Mouse (Mus musculus) ES-Bruce4 (cell line): ENCODE measurements around the gene Nol4l. TPM values are rescaled to one million over a fixed set of nuclear protein-coding genes. Genes with fewer than 3 reads are reported as not detected.

Experiments
- H3K27ac ChIP-seq: 2 replicates; pipeline ENCODE4 v1.5.1; 2012; ENCODE audit warnings: low read length, inconsistent platforms; ENCODE audit not compliant: insufficient read depth
- H3K27me3 ChIP-seq: 2 replicates; pipeline ENCODE4 v1.6.1; 2012; ENCODE audit warnings: mild to moderate bottlenecking, low read length, inconsistent platforms; ENCODE audit not compliant: control insufficient read depth, poor library complexity, insufficient read depth, severe bottlenecking
- H3K36me3 ChIP-seq: 2 replicates; pipeline ENCODE4 v1.6.1; 2012; ENCODE audit warnings: inconsistent platforms, mild to moderate bottlenecking, low read length, moderate library complexity; ENCODE audit not compliant: control insufficient read depth, poor library complexity, insufficient read depth, severe bottlenecking
- H3K4me1 ChIP-seq: one replicate; pipeline ENCODE4 v1.8.1; 2011; ENCODE audit warnings: low read length; ENCODE audit not compliant: control insufficient read depth, insufficient read depth
- H3K4me3 ChIP-seq: 2 replicates; pipeline ENCODE4 v1.5.1; 2011; ENCODE audit warnings: low read depth, mild to moderate bottlenecking, low read length
- H3K9ac ChIP-seq: 2 replicates; pipeline ENCODE4 v1.6.1; 2012; ENCODE audit warnings: low read depth, mild to moderate bottlenecking, inconsistent platforms; ENCODE audit not compliant: poor library complexity, severe bottlenecking
- H3K9me3 ChIP-seq: replicated peaks from 2 replicates; pipeline ENCODE4 v1.6.1; 2012; ENCODE audit warnings: mild to moderate bottlenecking, low read length, inconsistent platforms; ENCODE audit not compliant: control insufficient read depth, poor library complexity, insufficient read depth, severe bottlenecking
- CTCF ChIP-seq: IDR thresholded peaks from one replicate; pipeline ENCODE4 v1.8.1; 2011; ENCODE audit warnings: low read depth, low read length
- EP300 ChIP-seq: IDR thresholded peaks from 2 replicates; pipeline ENCODE4 v1.6.1; 2011; ENCODE audit warnings: low read depth, low read length; ENCODE audit not compliant: insufficient read depth
- POLR2A ChIP-seq: IDR thresholded peaks from one replicate; pipeline ENCODE4 v1.8.1; 2011; ENCODE audit warnings: low read length; ENCODE audit not compliant: insufficient read depth
- polyA plus RNA-seq: library from polyadenylated mRNA; stranded (reverse); fragments of >200 nt; gene quantifications from 2 replicates; pipeline ENCODE4 v1.2.4, GENCODE M21; 2011; ENCODE audit warnings: low read depth; ENCODE audit not compliant: missing spikeins, insufficient read depth, insufficient read length

Gene Nol4l
- polyA plus RNA-seq, 1 experiment: 11.5 TPM

DNA sequence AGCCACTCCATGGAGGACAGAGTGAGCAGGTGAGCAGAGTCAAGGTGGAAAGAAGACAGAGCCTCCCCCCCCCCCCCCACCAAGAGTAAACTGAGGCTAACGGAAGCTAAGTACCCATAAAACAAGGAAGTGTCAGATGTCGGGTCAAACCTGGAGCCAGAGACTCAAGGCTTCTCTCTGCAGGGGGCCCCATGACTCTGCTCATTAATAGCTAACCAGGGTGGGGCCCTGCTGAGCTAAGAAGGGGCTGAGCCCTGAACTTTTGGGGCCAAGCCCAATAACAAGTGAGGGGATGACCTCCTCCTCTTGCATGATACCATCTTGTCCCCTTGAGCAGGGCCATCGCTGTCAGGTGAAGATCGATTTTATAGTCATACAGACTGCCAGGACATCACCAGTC, 17.2 kb upstream of the Nol4l start:
- H3K27ac ChIP-seq: no peak overlapping the region
- H3K36me3 ChIP-seq: no peaks in the 10 kb centered on the region
- H3K9ac ChIP-seq: no peak overlapping the region
- TF ChIP-seq POLR2A: no peak
- TF ChIP-seq EP300: no peak
- TF ChIP-seq CTCF: no peak
- no peaks in the 10 kb centered on the region for H3K27me3 ChIP-seq
- no peaks in the 10 kb centered on the region for H3K9me3 ChIP-seq
- peaks cover 23% of the 10 kb centered on the region for H3K4me1 ChIP-seq
- H3K4me3 ChIP-seq: no peak overlapping the region

DNA sequence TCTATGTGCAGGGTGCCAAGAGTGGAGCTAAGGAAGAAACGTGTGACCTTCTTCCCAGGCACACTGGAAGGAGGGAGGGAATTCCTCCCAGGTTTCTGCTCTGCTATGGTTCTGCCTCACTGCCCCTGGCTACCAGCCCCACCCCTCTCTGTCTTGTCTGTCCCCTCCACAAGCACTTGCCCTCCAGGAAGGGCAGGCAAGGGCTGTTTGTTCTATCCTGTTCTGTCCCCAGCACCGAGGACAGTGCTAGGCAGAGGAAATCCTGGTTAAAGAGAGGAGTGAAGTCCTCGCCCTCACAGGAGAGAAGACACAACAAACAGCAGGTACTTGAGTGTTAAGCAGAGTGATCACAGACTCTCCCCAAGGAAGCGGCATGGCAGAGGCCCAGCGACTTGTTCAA, 16.7 kb upstream of the Nol4l start:
- Histone ChIP-seq H3K9ac (no peak overlapping the region), H3K9me3 (no peaks in the 10 kb centered on the region), H3K27me3 (no peaks in the 10 kb centered on the region), H3K4me1 (peaks cover 23% of the 10 kb centered on the region), H3K4me3 (no peak overlapping the region), H3K27ac (no peak overlapping the region), H3K36me3 (no peaks in the 10 kb centered on the region)
- TF ChIP-seq POLR2A (no peak), EP300 (peak; percentile 93)

DNA sequence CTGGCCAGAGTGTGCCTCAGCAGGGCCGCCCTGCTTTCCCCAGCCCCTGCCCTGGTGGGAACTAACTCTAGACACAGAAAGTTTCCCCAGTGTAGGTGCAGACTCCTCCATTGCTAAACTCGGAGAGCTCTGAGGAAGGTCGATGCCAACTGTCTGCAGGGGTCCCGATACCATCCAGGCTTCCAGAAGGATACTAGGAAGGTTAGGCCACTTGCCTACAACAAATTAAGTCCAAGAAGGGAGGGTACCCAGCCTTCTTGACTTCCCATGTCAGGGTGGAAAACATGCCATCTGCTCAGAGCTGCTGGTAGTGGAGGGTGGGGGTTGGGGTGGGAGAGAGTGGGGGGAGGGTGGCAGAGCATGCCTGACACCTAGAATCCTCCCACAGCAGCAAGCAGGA, 15.0 kb upstream of the Nol4l start:
- no peak overlapping the region for H3K9ac ChIP-seq
- no peaks in the 10 kb centered on the region for H3K9me3 ChIP-seq
- H3K4me1 ChIP-seq: peaks cover 25% of the 10 kb centered on the region
- no peak overlapping the region for H3K4me3 ChIP-seq
- H3K27ac ChIP-seq: no peak overlapping the region
- H3K36me3 ChIP-seq: no peaks in the 10 kb centered on the region
- no peak for TF ChIP-seq POLR2A
- TF ChIP-seq CTCF: no peak
- no peak for TF ChIP-seq EP300
- H3K27me3 ChIP-seq: no peaks in the 10 kb centered on the region

DNA sequence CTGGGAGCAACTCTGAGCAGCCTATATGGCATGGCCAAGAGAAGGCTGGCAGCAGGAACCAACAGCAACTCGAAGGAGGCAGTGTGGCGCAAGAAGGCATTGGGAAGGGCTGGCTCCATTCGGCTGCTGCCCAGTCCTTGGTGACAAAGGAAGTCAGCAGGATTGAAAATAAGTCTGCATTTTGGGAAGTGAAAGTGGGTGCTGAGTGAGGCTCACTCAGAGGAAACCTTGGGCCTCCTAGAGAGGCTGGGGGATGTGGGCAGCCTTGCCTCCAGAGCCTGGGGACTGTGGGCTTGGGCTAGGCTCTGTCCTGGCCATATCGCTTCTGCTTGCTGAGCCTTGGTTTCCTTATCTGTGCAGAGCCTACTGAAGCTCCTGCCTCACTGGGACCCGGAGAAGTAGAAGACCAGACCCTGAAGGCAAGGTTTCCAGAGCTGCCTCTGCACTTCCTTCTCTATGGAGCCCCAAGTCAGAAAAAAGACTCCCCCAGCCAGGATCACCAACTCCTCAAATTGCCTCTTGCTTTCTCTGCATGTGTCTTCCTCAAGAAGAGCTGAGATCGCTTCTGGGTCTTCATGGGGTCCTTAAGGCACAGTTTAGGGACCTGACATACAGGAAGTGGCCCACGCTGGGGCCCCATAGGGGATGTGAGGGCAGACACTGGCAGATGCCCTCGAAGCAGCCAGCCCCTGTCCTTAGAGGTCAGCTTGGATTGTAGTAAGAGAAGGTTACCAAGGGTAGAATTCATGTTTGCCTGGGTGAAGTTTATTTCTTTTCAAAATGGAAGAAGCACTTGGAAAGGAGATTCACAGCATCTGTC, 14.3 kb upstream of the Nol4l start:
- no peaks in the 10 kb centered on the region for H3K36me3 ChIP-seq
- no peaks in the 10 kb centered on the region for H3K9me3 ChIP-seq
- H3K4me3 ChIP-seq: no peak overlapping the region
- H3K4me1 ChIP-seq: peaks cover 25% of the 10 kb centered on the region
- no peak overlapping the region for H3K9ac ChIP-seq
- no peaks in the 10 kb centered on the region for H3K27me3 ChIP-seq
- TF ChIP-seq CTCF (no peak), EP300 (no peak), POLR2A (no peak)
- no peak overlapping the region for H3K27ac ChIP-seq

DNA sequence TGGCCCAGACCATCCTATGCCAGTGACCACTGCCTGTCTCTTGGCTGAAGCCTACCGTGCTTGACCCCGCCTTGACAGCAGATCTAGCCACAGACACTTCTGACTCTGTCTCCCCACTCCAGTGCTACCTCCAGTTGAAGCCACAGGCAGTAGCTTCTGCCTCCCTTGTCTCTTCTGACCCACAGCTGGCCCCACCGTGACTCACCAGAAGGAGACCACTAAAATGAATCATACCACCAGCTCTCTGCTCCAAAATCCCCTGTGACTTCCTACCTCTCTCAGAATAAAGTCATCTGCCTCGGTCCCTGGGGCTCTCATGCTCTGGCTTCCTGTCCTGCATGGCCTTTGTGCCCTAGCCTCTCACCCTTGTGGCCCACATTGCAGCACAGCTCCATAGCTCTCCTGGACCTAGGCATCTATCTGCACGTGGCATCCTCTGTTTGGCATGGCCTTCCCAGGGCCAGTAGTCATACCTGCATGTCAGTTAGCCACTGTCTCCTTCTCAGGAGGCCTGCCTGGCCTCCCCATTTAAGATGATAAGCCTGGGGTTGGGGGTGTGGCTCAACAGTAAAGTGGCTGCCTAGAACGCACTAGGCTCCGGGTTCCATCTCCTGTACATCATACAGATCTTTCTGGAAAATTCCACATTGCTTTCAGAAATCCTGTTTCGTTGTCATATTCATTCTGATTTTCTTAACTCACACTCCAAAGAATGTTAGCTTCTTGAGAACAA, 13.3 kb upstream of the Nol4l start:
- Histone ChIP-seq H3K4me1 (peaks cover 17% of the 10 kb centered on the region), H3K9me3 (no peaks in the 10 kb centered on the region), H3K4me3 (no peak overlapping the region), H3K27ac (no peak overlapping the region), H3K27me3 (no peaks in the 10 kb centered on the region), H3K9ac (no peak overlapping the region), H3K36me3 (no peaks in the 10 kb centered on the region)
- TF ChIP-seq CTCF: no peak
- TF ChIP-seq POLR2A: no peak
- no peak for TF ChIP-seq EP300

DNA sequence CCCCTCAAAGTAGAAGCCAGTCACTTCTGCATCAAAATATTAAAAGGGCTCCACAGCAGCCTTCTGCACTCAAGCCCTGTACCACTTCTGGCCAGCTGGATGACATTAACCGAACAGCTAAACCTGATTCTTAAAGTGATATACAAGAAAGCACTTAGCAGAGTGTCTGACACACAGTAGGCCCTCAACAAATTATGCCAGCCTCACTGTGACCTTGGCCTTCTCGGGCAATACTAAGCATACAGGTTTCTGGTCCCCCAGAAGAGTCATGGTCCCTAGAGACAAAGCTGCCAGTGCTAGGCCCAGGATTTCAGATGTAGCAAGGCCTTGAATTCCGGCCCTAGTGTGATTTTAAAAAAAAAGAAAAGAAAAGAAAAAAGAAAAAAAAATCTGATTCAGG, 9.1 kb upstream of the Nol4l start:
- no peak overlapping the region for H3K4me3 ChIP-seq
- H3K27me3 ChIP-seq: no peaks in the 10 kb centered on the region
- TF ChIP-seq EP300 (no peak), CTCF (no peak), POLR2A (no peak)
- H3K36me3 ChIP-seq: no peaks in the 10 kb centered on the region
- H3K4me1 ChIP-seq: peaks cover 5% of the 10 kb centered on the region
- H3K9me3 ChIP-seq: no peaks in the 10 kb centered on the region
- no peak overlapping the region for H3K9ac ChIP-seq
- no peak overlapping the region for H3K27ac ChIP-seq
